Mouse (Mus musculus): ENCODE data around the gene Cfap221.

- no peak for TF ChIP-seq GATA1 (IDR thresholded peaks at IDR 0.05; ENCODE audit: low read length)
- no peak for TF ChIP-seq TAL1 (IDR thresholded peaks at IDR 0.05; ENCODE audit: low read length)
These were observed 45.4 kb upstream of the Cfap221 start for GRCm38 (mm10) chr1:120042421-120042820.

All from erythroblast, embryonic 14.5 days (primary cell).